Mouse (Mus musculus): ENCODE data around the gene Fam160b1.

Fam160b1 gene

DNA sequence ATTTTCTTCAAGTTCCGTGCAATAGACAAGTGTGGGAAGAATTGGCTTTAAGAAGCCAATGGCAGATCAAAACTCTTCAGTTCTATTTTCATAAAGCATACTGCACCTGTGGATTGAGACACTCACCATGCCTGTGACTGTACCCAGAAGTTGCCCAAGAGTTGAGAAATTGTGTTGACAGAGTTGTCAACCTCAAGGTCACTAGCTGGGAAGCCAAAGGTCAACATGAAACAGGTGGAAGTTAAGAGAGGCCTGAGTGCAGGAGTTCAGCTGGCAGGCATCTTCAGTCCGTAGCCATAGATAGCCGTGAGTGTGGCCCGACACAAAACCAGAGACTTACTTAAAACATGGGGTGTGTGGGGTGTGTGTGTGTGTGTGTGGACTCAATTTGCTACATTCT, 6.7 kb downstream of the Fam160b1 start:
- no peak for DNase-seq (ENCODE audit: low spot score in 2 of 2)

GRCm38 (mm10) chr19:57367849-57368387, 7.4 kb downstream of the Fam160b1 start:
- no peak for DNase-seq (ENCODE audit: low spot score in 2 of 2)

- no peak for DNase-seq (ENCODE audit: low spot score in 2 of 2)
Measured at GRCm38 (mm10) chr19:57373276-57373811, 12.9 kb downstream of the Fam160b1 start.

- no peak for DNase-seq (ENCODE audit: low spot score in 2 of 2)
Measured at GRCm38 (mm10) chr19:57375161-57375560, 14.7 kb downstream of the Fam160b1 start.

DNA sequence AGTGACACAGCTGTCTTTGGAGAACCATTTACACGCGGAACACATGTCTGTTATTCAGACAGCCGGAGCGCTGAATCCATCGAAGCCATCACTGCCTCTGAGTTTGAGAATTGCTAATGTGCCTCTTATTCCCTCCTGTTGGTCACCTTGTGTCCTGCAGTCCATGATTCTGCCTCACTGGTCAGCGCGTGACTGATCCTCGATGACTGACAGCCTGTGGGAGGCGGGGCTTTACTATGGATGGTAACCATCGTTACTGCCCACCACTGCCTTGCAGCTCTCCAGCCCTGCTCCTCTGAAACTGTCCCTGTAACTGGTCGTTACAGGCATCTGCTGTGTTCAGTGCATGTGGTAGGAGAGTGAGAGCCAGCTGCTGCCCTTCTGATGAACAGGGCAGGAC, 15.3 kb downstream of the Fam160b1 start:
- DNase-seq (ENCODE audit: low spot score in 2 of 2) = no peak

DNA sequence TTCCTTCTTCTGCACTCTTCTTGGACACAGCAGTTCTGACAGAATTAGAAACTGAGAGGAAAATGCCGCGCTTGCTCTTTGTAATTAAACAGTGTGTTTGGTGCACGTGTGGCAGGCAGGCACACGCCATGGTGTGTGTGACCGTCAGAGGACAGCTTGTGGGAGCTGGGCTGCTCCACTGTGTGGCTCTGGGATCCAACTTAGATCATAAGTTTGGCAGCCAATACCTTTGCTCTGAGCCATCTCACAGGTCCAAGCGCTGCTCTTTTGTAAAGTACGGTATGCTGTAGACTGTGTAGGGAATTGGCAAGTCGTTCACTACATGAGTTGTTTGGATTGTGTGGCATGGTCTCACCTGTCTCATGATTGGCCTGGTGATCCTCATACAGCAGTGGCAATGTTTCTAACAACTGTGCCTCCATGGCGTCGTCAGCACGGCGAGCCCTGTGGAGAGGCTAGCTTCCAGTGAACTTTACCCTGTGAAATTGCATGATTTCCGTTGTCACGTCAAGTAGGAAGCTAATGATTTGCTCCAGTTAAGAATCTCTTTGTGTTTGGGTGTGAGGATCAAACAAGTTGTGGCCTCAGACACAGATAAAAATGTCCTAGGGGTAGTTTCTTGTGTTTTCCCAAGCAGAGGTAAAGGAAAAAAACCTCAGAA, 16.7 kb downstream of the Fam160b1 start:
- no peak for DNase-seq (ENCODE audit: low spot score in 2 of 2)

GRCm38 (mm10) chr19:57386176-57386693, 25.8 kb downstream of the Fam160b1 start:
- no peak for DNase-seq (ENCODE audit: low spot score in 2 of 2)

DNA sequence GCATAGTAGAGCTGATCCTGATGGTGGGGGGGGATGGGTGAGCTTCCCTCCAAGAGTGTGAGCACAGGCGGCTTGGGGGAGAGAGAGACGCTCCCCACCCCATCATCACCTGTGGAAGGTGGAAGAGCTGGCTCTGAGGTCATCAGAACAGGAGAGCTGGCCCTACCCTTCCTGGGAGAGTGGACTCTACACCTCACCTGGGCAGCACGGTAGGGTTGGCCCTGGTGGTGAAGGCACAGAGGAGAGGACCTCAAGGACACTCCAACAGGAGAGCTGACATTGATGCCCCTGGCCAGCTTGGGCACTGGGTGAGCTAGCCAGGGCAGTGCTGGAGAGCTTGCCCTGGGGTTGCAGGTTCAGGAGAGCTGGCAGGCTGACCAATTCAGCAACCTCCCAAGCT, 31.1 kb downstream of the Fam160b1 start:
- DNase-seq (ENCODE audit: low spot score in 2 of 2) = no peak

DNA sequence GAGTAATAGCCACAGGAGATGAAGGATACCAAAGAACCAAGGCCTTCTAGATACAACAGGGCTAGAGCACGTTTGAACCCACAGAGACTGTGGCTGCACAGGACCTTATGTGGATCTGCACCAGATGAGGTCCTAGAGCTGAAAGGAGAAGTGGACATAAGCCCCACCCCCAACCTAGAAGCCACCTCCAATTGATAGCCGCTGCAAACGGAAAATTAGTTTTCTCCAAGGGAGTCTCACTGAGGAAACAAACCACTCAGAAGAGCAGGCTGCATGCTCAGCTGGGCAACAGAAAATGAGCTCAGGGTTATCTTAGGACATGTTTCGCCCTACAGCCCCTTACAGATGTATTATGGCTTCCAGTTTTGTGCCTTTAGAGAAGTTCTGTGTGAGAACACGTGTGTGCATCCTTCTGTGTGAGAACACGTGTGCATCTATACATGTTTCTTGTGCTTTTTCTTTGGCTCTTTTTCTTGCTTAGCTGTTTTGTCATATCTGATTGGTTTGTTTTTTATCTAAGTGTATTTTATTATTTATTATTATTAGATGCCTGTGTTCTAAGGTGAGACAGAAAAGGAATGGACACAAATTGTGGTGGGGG, 33.0 kb downstream of the Fam160b1 start:
- DNase-seq (ENCODE audit: low spot score in 2 of 2) = no peak

DNA sequence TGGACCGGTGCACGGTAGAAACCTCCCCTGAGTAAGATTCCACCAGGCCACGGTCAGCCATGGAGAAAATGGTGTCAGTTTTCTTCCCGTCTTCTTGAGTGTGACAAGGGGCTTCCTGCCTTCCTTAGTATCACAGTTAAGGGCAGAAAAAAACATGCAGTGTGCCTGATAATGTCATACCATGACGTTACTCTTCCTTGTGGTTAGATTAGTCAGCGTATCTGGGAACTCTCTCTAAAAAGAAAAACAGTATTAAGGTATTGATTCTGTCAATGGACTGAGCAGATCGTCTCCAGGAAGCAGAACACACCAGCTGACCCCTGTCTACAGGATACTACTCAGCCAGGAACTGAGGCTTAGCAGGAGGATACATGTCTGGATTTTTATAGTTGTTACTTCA, 36.1 kb downstream of the Fam160b1 start:
- DNase-seq (ENCODE audit: low spot score in 2 of 2) = no peak

- DNase-seq (ENCODE audit: low spot score in 2 of 2) = no peak
Measured at GRCm38 (mm10) chr19:57402364-57402763, 41.9 kb downstream of the Fam160b1 start.

DNA sequence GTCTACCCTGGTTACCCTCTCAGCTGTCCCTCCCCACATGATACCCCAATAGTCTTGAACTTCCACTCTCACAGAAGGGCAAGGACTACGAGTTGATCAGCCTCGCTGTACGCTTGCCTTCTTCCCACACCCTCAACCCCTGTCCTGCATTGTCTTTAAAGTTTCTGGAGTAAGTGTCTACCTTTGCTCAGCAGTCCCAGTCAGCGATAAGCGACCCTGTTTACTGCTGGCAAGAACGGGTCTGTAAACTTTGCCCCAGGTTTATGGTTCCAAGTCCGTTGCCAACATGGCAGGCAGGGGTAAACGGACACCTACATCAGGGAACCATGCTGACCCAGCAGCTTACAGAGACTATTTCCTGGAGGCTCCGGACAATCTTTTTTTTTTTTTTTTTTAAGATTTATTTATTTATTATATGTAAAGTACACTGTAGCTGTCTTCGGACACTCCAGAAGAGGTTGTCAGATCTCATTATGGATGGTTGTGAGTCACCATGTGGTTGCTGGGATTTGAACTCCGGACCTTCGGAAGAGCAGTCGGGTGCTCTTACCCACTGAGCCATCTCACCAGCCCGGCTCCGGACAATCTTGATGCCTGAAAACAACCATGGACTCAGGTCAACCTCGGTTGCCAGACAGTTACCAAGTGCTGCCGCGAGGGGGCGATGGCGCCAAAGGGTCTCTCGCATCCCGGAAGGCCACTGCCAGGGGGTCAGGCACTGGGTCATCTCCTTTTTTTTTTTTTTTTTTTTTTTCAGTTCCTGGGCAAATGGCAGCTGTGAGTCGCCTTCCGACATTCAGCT, 43.4 kb downstream of the Fam160b1 start:
- peak; percentile 82 to 91 for DNase-seq (ENCODE audit: low spot score in 2 of 2)

DNA sequence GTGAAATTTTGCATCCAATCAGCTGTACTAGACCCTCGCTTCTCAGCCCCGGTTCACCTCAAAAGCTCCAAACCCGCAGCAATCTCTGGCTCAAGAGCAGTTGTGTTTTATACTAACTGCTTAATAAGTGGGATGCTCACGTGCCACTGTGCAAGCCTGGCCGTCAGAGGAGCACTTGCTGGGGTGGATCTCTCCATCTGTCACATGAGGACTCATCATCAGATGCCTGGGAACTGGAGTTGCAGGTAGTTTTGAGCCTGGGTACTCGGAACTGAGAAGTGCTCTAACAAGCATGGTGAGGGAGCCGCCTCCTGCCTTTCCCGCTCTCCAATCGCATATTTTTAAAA, 44.0 kb downstream of the Fam160b1 start:
- no peak for DNase-seq (ENCODE audit: low spot score in 2 of 2)

- DNase-seq (ENCODE audit: low spot score in 2 of 2) = no peak
Measured at GRCm38 (mm10) chr19:57407947-57408346, 47.5 kb downstream of the Fam160b1 start.

DNA sequence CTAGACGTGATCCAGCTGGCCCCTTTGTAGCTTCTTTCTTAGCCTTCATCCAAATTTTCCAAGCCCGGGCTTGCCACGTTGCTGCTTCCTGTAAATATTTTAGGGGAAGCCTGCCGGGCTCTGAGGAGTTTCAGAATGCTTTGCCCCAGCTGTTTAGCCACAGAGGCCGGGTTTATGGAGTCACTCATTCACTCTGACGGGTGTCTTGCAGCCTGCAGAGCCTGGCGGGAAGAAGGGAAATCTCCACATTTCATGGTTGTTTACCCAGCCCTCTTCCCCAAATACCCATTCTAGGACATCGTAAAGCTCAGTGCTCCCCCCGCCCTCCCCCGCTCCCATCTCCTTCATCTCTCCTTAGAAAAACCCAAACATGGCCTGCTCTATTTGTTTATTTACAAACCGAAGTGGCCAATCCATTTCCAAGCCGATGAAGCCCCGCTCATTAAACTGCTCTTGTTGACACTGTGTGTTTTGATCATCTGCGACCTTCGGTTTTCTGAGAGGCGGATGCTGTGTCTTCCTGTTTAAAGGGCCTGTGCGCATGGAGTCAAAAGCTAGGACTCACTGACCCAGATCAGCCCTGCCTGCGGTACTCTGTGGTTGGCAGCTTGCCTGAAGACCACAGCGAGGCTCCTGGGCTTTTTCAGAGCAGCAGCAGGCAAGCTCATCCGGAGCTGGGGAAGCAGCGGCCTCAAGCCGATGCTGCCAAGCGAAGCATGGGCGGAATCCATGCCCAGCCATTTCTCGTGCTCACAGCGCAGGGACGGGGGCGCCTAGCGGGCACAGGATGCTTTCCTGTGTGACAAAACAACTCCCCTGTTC, 51.1 kb downstream of the Fam160b1 start:
- DNase-seq (ENCODE audit: low spot score in 2 of 2) = peak; percentile 68 to 80

DNA sequence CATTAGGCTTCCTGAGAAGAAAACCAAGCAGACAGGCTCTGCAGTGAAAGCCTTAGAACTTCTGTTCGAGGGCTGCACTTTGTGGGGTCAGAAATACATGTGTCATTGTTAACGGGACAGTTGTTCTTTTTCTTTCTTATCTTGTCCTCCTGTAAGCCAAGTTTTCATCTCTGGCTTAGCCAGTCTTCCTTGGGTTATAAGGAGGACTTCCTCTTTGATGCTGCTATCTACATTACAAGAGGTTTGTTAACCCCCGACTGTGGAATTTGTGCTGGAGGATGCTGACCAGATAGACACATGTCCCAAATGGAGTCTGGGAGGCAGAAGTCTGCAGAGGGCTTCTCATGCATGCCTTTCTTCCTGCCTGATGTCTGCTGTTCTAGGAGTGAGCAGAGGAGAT, 52.7 kb downstream of the Fam160b1 start:
- DNase-seq (ENCODE audit: low spot score in 2 of 2) = no peak

DNA sequence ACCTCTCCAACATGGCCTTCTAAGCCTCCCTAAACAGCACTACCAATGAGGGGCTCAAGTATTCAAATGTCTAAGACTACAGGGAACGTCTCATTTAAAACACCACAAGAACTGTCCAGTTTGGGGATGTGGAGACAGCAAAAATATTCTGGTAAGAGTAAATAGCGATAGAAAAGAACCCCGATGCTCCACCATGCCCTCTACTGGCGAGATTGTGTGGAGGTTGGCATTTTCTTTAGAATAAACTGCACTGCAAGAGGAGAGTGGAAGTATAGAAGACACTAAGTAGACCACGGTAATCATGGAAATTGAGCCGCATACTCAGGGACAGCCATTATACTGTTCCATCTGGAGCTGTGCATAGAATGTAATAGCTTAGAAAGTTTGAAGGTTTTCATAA, 53.4 kb downstream of the Fam160b1 start:
- DNase-seq (ENCODE audit: low spot score in 2 of 2) = no peak

DNA sequence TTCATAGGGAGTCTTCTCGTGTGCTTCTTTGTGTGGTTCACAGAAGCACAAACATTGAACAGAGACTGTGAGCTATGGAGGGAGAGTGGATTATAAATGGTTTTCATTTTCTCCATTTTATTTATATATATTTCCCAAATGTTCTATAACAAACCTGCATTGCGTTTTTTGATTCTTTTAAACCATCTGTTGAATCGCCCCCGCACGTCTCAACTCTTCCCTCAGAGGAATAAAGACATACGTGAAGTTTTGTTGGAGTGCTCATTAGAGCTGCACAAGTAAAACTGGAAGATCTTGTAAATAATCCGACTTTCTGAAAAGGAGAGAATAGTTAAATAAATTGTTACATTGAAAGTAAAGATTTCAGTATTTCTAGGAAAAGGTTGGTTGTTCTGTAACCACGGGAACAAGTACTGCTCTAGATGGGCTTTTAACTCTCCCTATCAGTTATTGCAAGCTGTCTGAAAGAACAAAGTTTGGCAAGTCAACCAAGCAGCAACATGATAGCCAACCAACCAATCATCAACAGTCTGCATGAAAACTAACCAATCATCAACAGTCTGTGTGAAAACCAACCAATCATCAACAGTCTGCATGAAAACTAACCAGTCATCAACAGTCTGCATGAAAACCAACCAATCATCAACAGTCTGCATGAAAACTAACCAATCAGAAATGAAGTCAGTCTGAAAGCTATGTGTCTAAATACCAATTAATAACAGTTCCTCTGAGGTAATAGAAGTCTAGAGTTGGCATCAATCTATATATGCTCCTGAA, 54.7 kb downstream of the Fam160b1 start:
- no peak for DNase-seq (ENCODE audit: low spot score in 2 of 2)

GRCm38 (mm10) chr19:57417800-57418580, 57.5 kb downstream of the Fam160b1 start:
- DNase-seq (ENCODE audit: low spot score in 2 of 2) = no peak

GRCm38 (mm10) chr19:57423402-57423801, 62.9 kb downstream of the Fam160b1 start:
- no peak for DNase-seq (ENCODE audit: low spot score in 2 of 2)
